Mouse (Mus musculus) MEL (cell line): ENCODE results near the gene Tpst2. TPM values are rescaled to one million over a fixed set of nuclear protein-coding genes. Genes with fewer than 3 reads are reported as not detected.

Experiments used
- DNase-seq: peaks from one replicate; pipeline ENCODE4 v3.0.0; 2011; ENCODE audit warnings: low read depth, low spot score
- H3K27ac ChIP-seq: 2 replicates; pipeline ENCODE4 v1.5.1; 2012; ENCODE audit warnings: low read depth, mild to moderate bottlenecking, control low read depth, low read length, moderate library complexity; ENCODE audit not compliant: control insufficient read depth
- H3K27me3 ChIP-seq, 2 experiments: fragments of 150-350 bp in 1 of 2; sonication (generic) in 1 of 2; 2 replicates each; pipeline ENCODE4 v1.6.1; 2012; ENCODE audit warnings: low read length in 2 of 2, mild to moderate bottlenecking in 2 of 2, improper control_type of control experiment in 1 of 2, moderate library complexity in 1 of 2; ENCODE audit not compliant: insufficient read depth in 2 of 2, control insufficient read depth in 1 of 2
- H3K36me3 ChIP-seq, 2 experiments: 2 replicates each; pipeline ENCODE4 v1.6.1; 2012 to 2014; ENCODE audit warnings: low read length in 2 of 2, improper control_type of control experiment in 1 of 2, inconsistent platforms in 1 of 2, mild to moderate bottlenecking in 1 of 2; ENCODE audit not compliant: insufficient read depth in 2 of 2, control insufficient read depth in 1 of 2
- H3K4me1 ChIP-seq, 2 experiments: fragments of 150-350 bp in 1 of 2; sonication (generic) in 1 of 2; 2 replicates each; pipeline ENCODE4 v1.6.1; 2012; ENCODE audit warnings: low read length in 2 of 2, improper control_type of control experiment in 1 of 2, mild to moderate bottlenecking in 1 of 2; ENCODE audit not compliant: insufficient read depth in 2 of 2, control insufficient read depth in 1 of 2
- H3K4me3 ChIP-seq, 2 experiments: fragments of 150-350 bp in 1 of 2; sonication (generic) in 1 of 2; 2 replicates each; pipeline ENCODE4 v1.5.1; 2012; ENCODE audit warnings: low read depth in 2 of 2, low read length in 2 of 2, mild to moderate bottlenecking in 2 of 2, moderate library complexity in 2 of 2, control low read depth in 1 of 2, improper control_type of control experiment in 1 of 2; ENCODE audit not compliant: control insufficient read depth in 1 of 2, insufficient read depth in 1 of 2
- H3K79me2 ChIP-seq: 2 replicates; pipeline ENCODE4 v1.6.1; 2012; ENCODE audit warnings: mild to moderate bottlenecking, low read length, moderate library complexity; ENCODE audit not compliant: control insufficient read depth, poor library complexity, insufficient read depth
- H3K9ac ChIP-seq: 2 replicates; pipeline ENCODE4 v1.6.1; 2012; ENCODE audit warnings: low read depth, mild to moderate bottlenecking, control low read depth, low read length, moderate library complexity; ENCODE audit not compliant: control insufficient read depth, poor library complexity, severe bottlenecking
- H3K9me3 ChIP-seq: fragments of 150-350 bp; sonication (generic); replicated peaks from 2 replicates; pipeline ENCODE4 v1.6.1; 2012; ENCODE audit warnings: mild to moderate bottlenecking, low read length, improper control_type of control experiment, moderate library complexity; ENCODE audit not compliant: insufficient read depth
- CHD1 ChIP-seq: IDR thresholded peaks from 2 replicates; pipeline ENCODE4 v1.6.1; 2012; ENCODE audit warnings: low read depth, mild to moderate bottlenecking, inconsistent platforms, low read length, improper control_type of control experiment
- CHD2 ChIP-seq: IDR thresholded peaks from 2 replicates; pipeline ENCODE4 v1.6.1; 2011; ENCODE audit warnings: low read length, improper control_type of control experiment
- CTCF ChIP-seq, 3 experiments: IDR thresholded peaks in 2 of 3; conservative IDR thresholded peaks in 1 of 3; 2 replicates each; pipeline ENCODE4 v1.5.1; 2011 to 2012; ENCODE audit warnings: low read length in 3 of 3, low read depth in 2 of 3, mild to moderate bottlenecking in 2 of 3, improper control_type of control experiment in 1 of 3, inconsistent platforms in 1 of 3, mixed read lengths in 1 of 3, moderate library complexity in 1 of 3; ENCODE audit not compliant: control insufficient read depth in 1 of 3, insufficient read depth in 1 of 3, poor library complexity in 1 of 3, severe bottlenecking in 1 of 3
- GATA1 ChIP-seq: IDR thresholded peaks from 2 replicates; pipeline ENCODE4 v1.6.1; 2011; ENCODE audit warnings: low read depth, low read length, improper control_type of control experiment
- JUND ChIP-seq: IDR thresholded peaks from 2 replicates; pipeline ENCODE4 v1.6.1; 2011; ENCODE audit warnings: low read depth, mild to moderate bottlenecking, improper control_type of control experiment, low read length
- MEF2A ChIP-seq: IDR thresholded peaks from 2 replicates; pipeline ENCODE4 v1.6.1; 2014; ENCODE audit warnings: low read depth, mild to moderate bottlenecking, inconsistent platforms, low read length, improper control_type of control experiment; ENCODE audit not compliant: poor library complexity, insufficient replicate concordance, severe bottlenecking; ENCODE audit errors: extremely low read depth
- MYB ChIP-seq: IDR thresholded peaks from 2 replicates; pipeline ENCODE4 v1.6.1; 2011; ENCODE audit warnings: mild to moderate bottlenecking, low read depth, low read length, improper control_type of control experiment
- NELFE ChIP-seq: IDR thresholded peaks from 2 replicates; pipeline ENCODE4 v1.6.1; 2011; ENCODE audit warnings: low read depth, low read length, improper control_type of control experiment
- NRF1 ChIP-seq: IDR thresholded peaks from 2 replicates; pipeline ENCODE4 v1.6.1; 2014; ENCODE audit warnings: low read depth, mild to moderate bottlenecking, inconsistent platforms, low read length, improper control_type of control experiment, moderate library complexity; ENCODE audit not compliant: poor library complexity, insufficient read depth, severe bottlenecking
- POLR2A ChIP-seq, 2 experiments: IDR thresholded peaks; 2 replicates each; pipeline ENCODE4 v1.6.1; 2011 to 2012; ENCODE audit warnings: low read length in 2 of 2, mild to moderate bottlenecking in 2 of 2, control low read depth in 1 of 2, improper control_type of control experiment in 1 of 2, low read depth in 1 of 2, moderate library complexity in 1 of 2; ENCODE audit not compliant: control insufficient read depth in 1 of 2, insufficient read depth in 1 of 2, poor library complexity in 1 of 2
- POLR2AphosphoS2 ChIP-seq: IDR thresholded peaks from 2 replicates; pipeline ENCODE4 v1.6.1; 2011; ENCODE audit warnings: low read length, improper control_type of control experiment
- POLR2AphosphoS5 ChIP-seq: IDR thresholded peaks from 2 replicates; pipeline ENCODE4 v1.6.1; 2012; ENCODE audit warnings: low read depth, borderline replicate concordance, mild to moderate bottlenecking, inconsistent platforms, low read length, moderate library complexity, mixed read lengths
- RAD21 ChIP-seq: IDR thresholded peaks from 2 replicates; pipeline ENCODE4 v1.6.1; 2011; ENCODE audit warnings: mild to moderate bottlenecking, low read depth, low read length, improper control_type of control experiment
- RCOR1 ChIP-seq: IDR thresholded peaks from 2 replicates; pipeline ENCODE4 v1.6.1; 2012; ENCODE audit warnings: low read depth, mild to moderate bottlenecking, inconsistent platforms, low read length, improper control_type of control experiment
- SIN3A ChIP-seq: IDR thresholded peaks from 2 replicates; pipeline ENCODE4 v1.6.1; 2012; ENCODE audit warnings: low read length, improper control_type of control experiment, inconsistent platforms
- SMC3 ChIP-seq: IDR thresholded peaks from 2 replicates; pipeline ENCODE4 v1.6.1; 2011; ENCODE audit warnings: low read depth, low read length, improper control_type of control experiment
- TAL1 ChIP-seq: IDR thresholded peaks from 2 replicates; pipeline ENCODE4 v1.6.1; 2012; ENCODE audit warnings: mild to moderate bottlenecking, inconsistent platforms, low read length, moderate library complexity, mixed read lengths
- TBP ChIP-seq: IDR thresholded peaks from 2 replicates; pipeline ENCODE4 v1.8.0; 2011; ENCODE audit warnings: low read depth, low read length, improper control_type of control experiment
- TCF12 ChIP-seq: IDR thresholded peaks from 2 replicates; pipeline ENCODE4 v1.6.1; 2014; ENCODE audit warnings: low read depth, mild to moderate bottlenecking, inconsistent platforms, low read length, improper control_type of control experiment, moderate library complexity
- USF2 ChIP-seq, 2 experiments: IDR thresholded peaks; 2 replicates each; pipeline ENCODE4 v1.6.1; 2011 to 2012; ENCODE audit warnings: improper control_type of control experiment in 2 of 2, low read length in 2 of 2, borderline replicate concordance in 1 of 2, inconsistent platforms in 1 of 2, low read depth in 1 of 2, mild to moderate bottlenecking in 1 of 2; ENCODE audit not compliant: insufficient read depth in 1 of 2
- ZKSCAN1 ChIP-seq: IDR thresholded peaks from 2 replicates; pipeline ENCODE4 v1.6.1; 2012; ENCODE audit warnings: low read depth, mild to moderate bottlenecking, inconsistent platforms, low read length, improper control_type of control experiment, moderate library complexity
- ZNF384 ChIP-seq: IDR thresholded peaks from 2 replicates; pipeline ENCODE4 v1.6.1; 2012; ENCODE audit warnings: low read depth, mild to moderate bottlenecking, inconsistent platforms, low read length, improper control_type of control experiment
- polyA plus RNA-seq, 2 experiments: library from polyadenylated mRNA; stranded (reverse) in 1 of 2; unstranded in 1 of 2; fragments of >175 nt in 1 of 2; fragments of >200 nt in 1 of 2; gene quantifications; 2 replicates each; pipeline versions ENCODE4 v1.2.1 to v1.2.4; 2012; ENCODE audit warnings: low replicate concordance in 2 of 2, low read depth in 1 of 2; ENCODE audit not compliant: insufficient read length in 2 of 2, insufficient read depth in 1 of 2, missing spikeins in 1 of 2
- total RNA-seq: library from RNA; depleted of rRNA; stranded (reverse); fragments of 300-350 nt; gene quantifications from 2 replicates; pipeline ENCODE4 v1.2.3, GENCODE M21; 2012

Gene Tpst2
- total and polyA plus RNA-seq, 3 experiments: 57.8 to 86.1 TPM; not detected in 1

DNA sequence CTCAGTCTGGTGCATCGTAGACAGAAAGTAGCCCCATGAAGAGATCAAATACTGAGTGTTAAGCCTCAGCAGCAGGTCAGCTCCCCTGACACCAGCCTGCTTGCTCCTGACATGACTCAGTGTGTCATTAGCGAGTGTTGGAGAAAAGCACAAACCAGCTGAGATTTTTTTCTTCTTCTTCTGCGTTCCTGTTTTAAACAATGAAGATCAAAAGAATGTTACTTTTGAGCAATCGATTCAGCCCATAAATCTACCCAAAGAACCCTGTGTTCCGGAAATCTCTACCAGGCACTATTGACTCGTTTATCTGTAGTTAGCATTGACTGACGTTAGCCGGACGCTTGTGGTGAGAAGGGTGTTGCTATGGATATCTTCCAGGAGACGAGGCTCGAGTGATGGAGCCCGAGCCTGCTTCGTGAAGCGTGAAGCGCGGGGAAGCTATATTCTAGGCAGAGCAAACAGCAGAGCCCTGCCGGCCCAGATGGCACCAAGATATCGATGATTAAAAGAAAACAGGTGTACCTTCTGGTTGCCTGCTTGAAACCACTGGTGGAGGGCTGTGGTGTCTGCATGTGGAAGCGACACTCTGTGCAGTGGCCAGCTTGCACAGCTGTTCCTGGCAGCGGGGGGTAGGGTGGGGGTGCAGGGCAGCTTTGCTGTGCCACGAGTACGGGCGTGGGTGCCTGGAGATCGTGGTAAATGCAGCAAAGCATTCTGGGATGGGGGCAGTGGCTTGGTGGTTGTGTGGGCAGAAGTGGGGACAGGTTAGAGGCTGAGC is 5.5 kb upstream of the Tpst2 start:
- Histone ChIP-seq H3K36me3 (peaks cover 0 to 3% of the 10 kb centered on the region in 2 experiments; a peak in 2 of 4 replicates), H3K27me3 (0 out of 4 replicates have a peak, but pooled peaks cover 0 to 1% of the 10 kb centered on the region in 2 experiments), H3K27ac (no peak overlapping the region), H3K9ac (no peak overlapping the region), H3K4me3 (no peak overlapping the region), H3K4me1 (peaks cover 3 to 16% of the 10 kb centered on the region in 2 experiments), H3K79me2 (no peaks in the 10 kb centered on the region), H3K9me3 (no peaks in the 10 kb centered on the region)
- TF ChIP-seq JUND (no peak), POLR2AphosphoS5 (no peak), TBP (no peak), ZNF384 (no peak), TAL1 (no peak), CTCF (IDR thresholded peaks at IDR 0.05 in 2 of 3, conservative IDR thresholded peaks at IDR 0.05 in 1 of 3; ENCODE audit: control insufficient read depth in 1 of 3, insufficient read depth in 1 of 3, low read depth in 2 of 3, low read length in 3 of 3, poor library complexity in 1 of 3, severe bottlenecking in 1 of 3) (no peak)
- DNase-seq: no peak

DNA sequence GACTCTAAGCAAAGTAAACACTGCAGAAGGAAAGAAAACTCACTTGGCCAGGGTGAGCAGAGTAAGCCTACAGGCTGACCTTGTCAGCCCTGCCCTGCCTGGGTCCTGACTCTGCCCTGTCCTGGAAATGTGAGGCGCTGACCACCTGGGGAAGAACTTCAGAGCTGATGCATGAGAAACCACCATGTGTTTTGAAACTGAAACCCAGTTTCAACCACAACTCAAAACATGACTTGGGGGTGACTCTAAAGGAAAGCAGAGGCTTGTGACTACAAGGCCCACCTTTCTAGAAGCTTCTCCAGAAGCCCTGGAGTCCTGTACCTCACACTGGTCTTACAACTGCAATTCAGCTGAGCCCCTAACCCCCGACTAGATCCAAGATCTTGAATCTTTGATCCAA is 3.6 kb upstream of the Tpst2 start:
- H3K9ac ChIP-seq: no peak overlapping the region
- H3K4me3 ChIP-seq: no peak overlapping the region
- TF ChIP-seq RAD21 (no peak), SIN3A (no peak), TBP (no peak), POLR2AphosphoS5 (no peak), MEF2A (no peak), JUND (no peak)
- peaks cover 3 to 17% of the 10 kb centered on the region in 2 experiments; a peak in 3 of 4 replicates for H3K4me1 ChIP-seq
- peaks cover 13% of the 10 kb centered on the region for H3K79me2 ChIP-seq
- no peaks in the 10 kb centered on the region for H3K9me3 ChIP-seq
- DNase-seq: no peak
- no peak overlapping the region for H3K27ac ChIP-seq
- 0 out of 4 replicates have a peak, but pooled peaks cover 0 to 1% of the 10 kb centered on the region in 2 experiments for H3K27me3 ChIP-seq
- peaks cover 0 to 6% of the 10 kb centered on the region in 2 experiments; a peak in 2 of 4 replicates for H3K36me3 ChIP-seq

DNA sequence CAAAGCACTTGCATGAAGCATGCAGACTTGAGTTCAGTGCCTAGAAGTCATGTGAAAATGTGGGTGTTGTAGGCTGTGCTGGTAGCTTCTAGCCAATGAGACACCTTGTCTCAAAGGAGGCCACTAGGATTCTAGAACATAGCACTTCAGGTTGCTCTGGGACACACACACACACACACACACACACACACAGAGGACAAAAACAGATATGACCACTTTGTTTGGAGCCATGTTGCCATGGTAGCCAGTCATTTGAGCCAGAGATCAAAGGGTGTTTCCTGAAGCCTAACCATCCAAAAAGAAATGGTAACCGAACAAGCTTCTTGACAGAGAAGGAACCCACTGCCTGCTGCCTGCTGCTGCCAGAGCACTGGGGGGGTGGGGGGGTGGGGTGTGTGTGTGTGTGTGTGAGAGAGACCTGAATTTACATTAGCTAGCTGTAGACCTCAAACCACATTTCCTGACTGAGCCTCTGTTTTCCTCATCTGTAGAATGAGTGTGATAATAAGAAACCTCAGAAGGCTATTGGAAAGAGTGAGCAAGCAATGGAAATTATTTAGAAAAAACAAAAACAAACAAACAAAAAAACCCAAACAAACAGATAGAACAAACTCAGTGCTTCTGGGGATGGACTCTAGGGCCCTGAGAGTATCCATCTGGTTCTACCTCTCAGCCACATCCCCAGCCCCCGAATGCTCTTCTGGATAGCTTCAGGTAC is 2.6 kb upstream of the Tpst2 start:
- H3K79me2 ChIP-seq: peaks cover 23% of the 10 kb centered on the region
- H3K4me3 ChIP-seq: no peak overlapping the region
- peaks cover 3 to 26% of the 10 kb centered on the region in 2 experiments; a peak in 3 of 4 replicates for H3K4me1 ChIP-seq
- H3K27ac ChIP-seq: no peak overlapping the region
- H3K27me3 ChIP-seq: 0 out of 4 replicates have a peak, but pooled peaks cover 0 to 1% of the 10 kb centered on the region in 2 experiments
- peaks cover 0 to 9% of the 10 kb centered on the region in 2 experiments; a peak in 2 of 4 replicates for H3K36me3 ChIP-seq
- DNase-seq: no peak
- H3K9ac ChIP-seq: no peak overlapping the region
- no peaks in the 10 kb centered on the region for H3K9me3 ChIP-seq
- TF ChIP-seq POLR2AphosphoS2 (no peak), USF2 (IDR thresholded peaks at IDR 0.05; ENCODE audit: borderline replicate concordance in 1 of 2, insufficient read depth in 1 of 2, low read depth in 1 of 2, low read length in 2 of 2) (no peak), SIN3A (no peak), POLR2A (IDR thresholded peaks at IDR 0.05; ENCODE audit: control insufficient read depth in 1 of 2, insufficient read depth in 1 of 2, low read depth in 1 of 2, low read length in 2 of 2, poor library complexity in 1 of 2) (no peak), CHD2 (no peak), SMC3 (no peak), CHD1 (no peak), NELFE (no peak), ZKSCAN1 (no peak), GATA1 (no peak), MYB (no peak), RCOR1 (no peak), NRF1 (no peak), TBP (no peak), RAD21 (no peak), TCF12 (no peak), POLR2AphosphoS5 (no peak)
